Mouse (Mus musculus) adrenal gland, postnatal 4 days (tissue): ENCODE data around the gene C1qtnf3. TPM values are rescaled to one million over a fixed set of nuclear protein-coding genes. Genes with fewer than 3 reads are reported as not detected.

Experiments
- total RNA-seq, 2 experiments: library from RNA; stranded (reverse); gene quantifications; 2 replicates each; pipeline ENCODE4 v1.2.3; 2021

C1qtnf3 gene
- total RNA-seq, 2 experiments from 2014 or later: 8.5 to 15.4 TPM

Other genes with a start within 250 kb of the C1qtnf3 start
- 10 to 100 TPM; 35.1 to 40.6 TPM for gene Rai14, start 237.7 kb upstream of the C1qtnf3 start, total RNA-seq
- gene Amacr, start 29.4 kb downstream of the C1qtnf3 start, total RNA-seq: 10 to 100 TPM; 19.5 to 21.0 TPM
- not detected for gene Slc45a2, start 48.4 kb downstream of the C1qtnf3 start, total RNA-seq
- gene Rxfp3, start 85.7 kb downstream of the C1qtnf3 start, total RNA-seq: under 1 TPM; 0.06 to 0.11 TPM
- 10 to 100 TPM; 18.0 to 19.5 TPM for gene Adamts12, start 112.5 kb downstream of the C1qtnf3 start, total RNA-seq